10 mouse cellular contexts compared by ENCODE assay signal in the genomic region with DNA sequence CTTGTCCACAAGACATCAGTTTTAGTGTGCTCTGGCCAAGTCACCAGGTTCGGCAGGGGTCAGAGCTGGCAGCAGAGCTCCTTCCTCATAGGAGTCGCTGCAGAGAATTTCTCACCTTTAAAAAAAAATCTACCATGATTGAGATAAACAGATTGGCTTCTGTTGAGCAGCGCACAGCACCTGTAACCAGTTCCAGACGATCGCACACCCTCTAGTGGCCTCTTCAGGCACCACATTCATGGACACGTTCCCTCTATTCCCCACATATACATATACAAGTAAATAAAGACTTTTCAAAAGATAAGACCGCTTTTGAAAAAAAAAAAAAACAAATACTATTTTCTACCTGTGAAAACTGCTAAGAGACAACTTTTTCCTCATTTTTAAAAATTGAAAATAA.
DNase-seq lines count a peak whose midpoint lies in the region; ATAC-seq lines count a peak whose summit lies in the region.
"Had no signal": no experiment of that assay in that cellular context is flagged by ENCODE, and none has a peak within 500 bp of the region (broad histone marks: within the 10 kb centered on the region; RNA-seq: fewer than 3 reads in every experiment).

No protein-coding gene starts in this region.

- H3K27me3 ChIP-seq in intestine, embryonic 14.5 days (replicated peaks; ENCODE audit: control insufficient read depth, insufficient read depth, low read length), result no peaks in the 10 kb centered on the region
- H3K27me3 ChIP-seq in intestine, embryonic 16.5 days (replicated peaks; ENCODE audit: control insufficient read depth, insufficient read depth, low read length), result no peaks in the 10 kb centered on the region
- H3K27me3 ChIP-seq in forebrain, embryonic 14.5 days (replicated peaks; ENCODE audit: control insufficient read depth, insufficient read depth, low read length), result no peaks in the 10 kb centered on the region
- H3K27me3 ChIP-seq: embryonic facial prominence, embryonic 15.5 days; megakaryocyte, embryonic 14.5 days had no signal

- H3K4me2 ChIP-seq in intestine, embryonic 14.5 days (ENCODE audit: low read length), result no peak overlapping the region
- H3K4me2 ChIP-seq in intestine, embryonic 16.5 days (ENCODE audit: low read depth, low read length), result no peak overlapping the region
- H3K4me2 ChIP-seq in forebrain, embryonic 14.5 days (ENCODE audit: low read length), result no peak overlapping the region
- H3K4me2 ChIP-seq: embryonic facial prominence, embryonic 15.5 days had no signal

- H3K9me3 ChIP-seq in intestine, embryonic 14.5 days (ENCODE audit: control insufficient read depth, low read length), result no peaks in the 10 kb centered on the region
- no peaks in the 10 kb centered on the region for H3K9me3 ChIP-seq in intestine, embryonic 16.5 days (ENCODE audit: control insufficient read depth, low read length)
- no peaks in the 10 kb centered on the region for H3K9me3 ChIP-seq in forebrain, embryonic 14.5 days (replicated peaks; ENCODE audit: control insufficient read depth, low read length)
- H3K9me3 ChIP-seq: embryonic facial prominence, embryonic 15.5 days; megakaryocyte, embryonic 14.5 days had no signal

- H3K36me3 ChIP-seq in intestine, embryonic 14.5 days (ENCODE audit: control insufficient read depth, insufficient read depth, low read length), result no peaks in the 10 kb centered on the region
- no peaks in the 10 kb centered on the region for H3K36me3 ChIP-seq in intestine, embryonic 16.5 days (ENCODE audit: control insufficient read depth, insufficient read depth, low read length)
- H3K36me3 ChIP-seq in forebrain, embryonic 14.5 days (ENCODE audit: control insufficient read depth, insufficient read depth, low read length), result no peaks in the 10 kb centered on the region
- H3K36me3 ChIP-seq: embryonic facial prominence, embryonic 15.5 days had no signal

- no peak overlapping the region for H3K4me3 ChIP-seq in intestine, embryonic 14.5 days (ENCODE audit: low read depth, low read length)
- no peak overlapping the region for H3K4me3 ChIP-seq in intestine, embryonic 16.5 days (ENCODE audit: low read length)
- H3K4me3 ChIP-seq in forebrain, embryonic 14.5 days (ENCODE audit: low read depth, low read length), result no peak overlapping the region
- H3K4me3 ChIP-seq: embryonic facial prominence, embryonic 15.5 days; megakaryocyte, embryonic 14.5 days had no signal

- WGBS in intestine, embryonic 14.5 days, result 29% methylated on average over 7 of the region's 7 CpGs
- 27% methylated on average over 7 of the region's 7 CpGs for WGBS in intestine, embryonic 16.5 days
- WGBS in forebrain, embryonic 14.5 days, result 30% methylated on average over 7 of the region's 7 CpGs

- no peak overlapping the region for H3K9ac ChIP-seq in intestine, embryonic 14.5 days (ENCODE audit: low read length)
- H3K9ac ChIP-seq in intestine, embryonic 16.5 days (ENCODE audit: low read depth, low read length), result no peak overlapping the region
- H3K9ac ChIP-seq in forebrain, embryonic 14.5 days (ENCODE audit: low read length), result no peak overlapping the region
- H3K9ac ChIP-seq: embryonic facial prominence, embryonic 15.5 days had no signal

- no peaks in the 10 kb centered on the region for H3K4me1 ChIP-seq in intestine, embryonic 14.5 days (replicated peaks; ENCODE audit: control insufficient read depth, insufficient read depth, low read length)
- H3K4me1 ChIP-seq in intestine, embryonic 16.5 days (ENCODE audit: control insufficient read depth, insufficient read depth, low read length), result no peaks in the 10 kb centered on the region
- no peaks in the 10 kb centered on the region for H3K4me1 ChIP-seq in forebrain, embryonic 14.5 days (ENCODE audit: control insufficient read depth, insufficient read depth, low read length)
- H3K4me1 ChIP-seq: embryonic facial prominence, embryonic 15.5 days; megakaryocyte, embryonic 14.5 days had no signal

- H3K27ac ChIP-seq in intestine, embryonic 14.5 days (ENCODE audit: low read depth), result no peak overlapping the region
- H3K27ac ChIP-seq in intestine, embryonic 16.5 days (ENCODE audit: low read length), result no peak overlapping the region
- H3K27ac ChIP-seq in forebrain, embryonic 14.5 days (ENCODE audit: low read depth, low read length), result no peak overlapping the region
- H3K27ac ChIP-seq: embryonic facial prominence, embryonic 15.5 days had no signal

- ATAC-seq in intestine, embryonic 14.5 days (replicated peaks; ENCODE audit: low FRiP score, low TSS enrichment, low read depth), result no peak
- no peak for ATAC-seq in intestine, embryonic 16.5 days
- ATAC-seq in forebrain, embryonic 14.5 days, result 0 out of 2 replicates have a peak, but pooled peaks have one; percentile 65

- peak; percentile 64 for DNase-seq in intestine, embryonic 14.5 days (ENCODE audit: low spot score)
- DNase-seq in ES-CJ7 (ENCODE audit: low read depth, low spot score), result peak; percentile 84
- peak; percentile 13 for DNase-seq in c-Kit-positive CD71-positive TER-119-positive erythroid progenitor cells, embryonic 14.5 days (ENCODE audit: low spot score)
- DNase-seq in forebrain, embryonic 14.5 days (ENCODE audit: low spot score), result peak; percentile 59
- DNase-seq in kidney, postnatal 14 days, result peak; percentile 52
- peak; percentile 76 for DNase-seq in lung, postnatal 36 days
- peak; percentile 54 for DNase-seq in thymus, postnatal 0 days (ENCODE audit: low spot score)

Comparison
In these comparisons a context has a peak if more than half of its experiments do, and no peak if none do; other contexts are left out.
1. DNase-seq: peak in every context shown above with its lines; median percentile 84 in ES-CJ7; 76 in lung, postnatal 36 days; 64 in intestine, embryonic 14.5 days; 59 in forebrain, embryonic 14.5 days; 54 in thymus, postnatal 0 days; 52 in kidney, postnatal 14 days; 13 in c-Kit-positive CD71-positive TER-119-positive erythroid progenitor cells, embryonic 14.5 days.